Mouse (Mus musculus) heart, embryonic 14.5 days (tissue): ENCODE measurements around the gene Synrg. TPM values are rescaled to one million over a fixed set of nuclear protein-coding genes. Genes with fewer than 3 reads are reported as not detected.

Source experiments
- ATAC-seq: fragments of 200-750 bp; cut with Nextera tagmentation; 2 replicates; pipeline ENCODE4 v1.8.0; 2017; ENCODE audit warnings: low read depth, moderate TSS enrichment; ENCODE audit not compliant: insufficient number of reproducible peaks, insufficient read depth, low FRiP score
- H3K27ac ChIP-seq, 2 experiments: fragments of 200-500 bp in 1 of 2; fragments of 300-500 bp in 1 of 2; sonication (generic) in 1 of 2; replicated peaks in 1 of 2; 2 replicates each; pipeline ENCODE4 v1.5.1; 2012 to 2014; ENCODE audit warnings: low read depth in 2 of 2, low read length in 2 of 2, control low read depth in 1 of 2, mild to moderate bottlenecking in 1 of 2, mixed read lengths in 1 of 2; ENCODE audit not compliant: control insufficient read depth in 1 of 2, insufficient read depth in 1 of 2
- H3K27me3 ChIP-seq: fragments of 300-500 bp; sonication (generic); 2 replicates; pipeline ENCODE4 v1.6.1; 2014; ENCODE audit warnings: mild to moderate bottlenecking, low read length, control low read depth; ENCODE audit not compliant: control insufficient read depth, insufficient read depth
- H3K36me3 ChIP-seq: fragments of 300-500 bp; sonication (generic); 2 replicates; pipeline ENCODE4 v1.6.1; 2014; ENCODE audit warnings: mild to moderate bottlenecking, control low read depth, low read length, mixed read lengths; ENCODE audit not compliant: control insufficient read depth, insufficient read depth
- H3K4me1 ChIP-seq, 2 experiments: fragments of 200-500 bp in 1 of 2; fragments of 300-500 bp in 1 of 2; sonication (generic) in 1 of 2; 2 replicates each; pipeline ENCODE4 v1.6.1; 2012 to 2014; ENCODE audit warnings: low read length in 2 of 2, control low read depth in 1 of 2, mixed read lengths in 1 of 2; ENCODE audit not compliant: control insufficient read depth in 2 of 2, insufficient read depth in 2 of 2
- H3K4me2 ChIP-seq: fragments of 300-500 bp; sonication (generic); 2 replicates; pipeline ENCODE4 v1.6.1; 2014; ENCODE audit warnings: mild to moderate bottlenecking, low read length
- H3K4me3 ChIP-seq, 2 experiments: fragments of 200-500 bp in 1 of 2; fragments of 300-500 bp in 1 of 2; sonication (generic) in 1 of 2; 2 replicates each; pipeline ENCODE4 v1.5.1; 2012 to 2014; ENCODE audit warnings: low read length in 2 of 2, mild to moderate bottlenecking in 2 of 2, control low read depth in 1 of 2, low read depth in 1 of 2, moderate library complexity in 1 of 2; ENCODE audit not compliant: control insufficient read depth in 1 of 2, insufficient read depth in 1 of 2
- H3K9ac ChIP-seq: fragments of 300-500 bp; sonication (generic); 2 replicates; pipeline ENCODE4 v1.6.1; 2014; ENCODE audit warnings: mild to moderate bottlenecking, low read length
- H3K9me3 ChIP-seq: fragments of 300-500 bp; sonication (generic); 2 replicates; pipeline ENCODE4 v1.6.1; 2016; ENCODE audit warnings: low read length, control low read depth; ENCODE audit not compliant: control insufficient read depth
- WGBS: fragments of 180-500 bp; shearing (Covaris S2); extraction: QIAGEN DNeasy Blood & Tissue Kit; methylation state at CpG from one replicate; pipeline ENCODE4 v1.1.7; 2014; 5-methylcytosine and 5-hydroxymethylcytosine counted together
- polyA plus RNA-seq: library from polyadenylated mRNA; unstranded; fragments of >200 nt; fragmentation: Nextera tagmentation; extraction: Ambion mirVana; gene quantifications from 2 replicates; pipeline ENCODE4 v1.2.1, GENCODE M21; 2014

The Synrg gene
- polyA plus RNA-seq, 1 experiment from 2014 or later = 10.8 TPM

DNA sequence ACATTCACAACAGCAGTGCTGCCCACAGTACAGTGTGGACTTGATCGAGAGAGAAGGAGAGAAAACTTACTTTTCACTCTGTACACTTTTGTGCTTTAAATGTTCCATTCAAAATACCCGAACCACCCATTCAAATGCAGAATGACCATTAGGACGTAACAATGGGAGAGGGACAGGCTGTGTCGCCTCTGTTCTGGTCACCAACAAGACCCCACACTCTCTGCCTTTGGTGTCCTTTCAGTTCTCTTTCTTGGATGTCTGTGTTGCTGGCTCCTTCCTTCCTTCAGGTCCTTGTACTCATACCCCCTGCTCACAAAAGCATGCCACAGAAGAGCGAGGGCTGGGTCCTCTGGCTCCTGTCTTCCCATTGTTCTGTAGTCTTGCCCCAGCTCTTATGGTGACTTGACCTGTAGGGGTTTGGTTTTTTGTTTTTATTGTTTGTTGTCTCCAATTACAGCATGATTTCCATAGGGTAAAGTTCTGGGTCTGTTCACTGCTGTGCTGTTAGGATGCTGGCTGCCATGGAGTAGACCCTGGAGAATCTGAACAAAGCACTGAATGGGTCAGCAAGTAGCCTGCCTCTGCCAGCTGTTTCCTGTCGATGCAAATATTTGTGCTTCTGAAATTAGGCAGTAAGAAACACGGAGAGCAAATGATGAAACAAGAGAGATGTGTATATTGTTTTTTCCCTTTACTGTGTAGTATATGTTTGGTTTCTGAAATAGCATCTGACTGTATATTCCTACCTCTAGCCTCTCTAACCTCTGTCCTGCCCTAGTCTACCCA is 10.5 kb downstream of the Synrg start:
- WGBS = 75% methylated on average over 7 of the region's 7 CpGs

GRCm38 (mm10) chr11:83975488-83975887 is 11.3 kb downstream of the Synrg start:
- Histone ChIP-seq H3K36me3 (peaks cover 61% of the 10 kb centered on the region), H3K4me3 (no peak overlapping the region), H3K27me3 (no peaks in the 10 kb centered on the region), H3K9me3 (no peaks in the 10 kb centered on the region), H3K4me1 (no peaks in the 10 kb centered on the region), H3K27ac (no peak overlapping the region), H3K9ac (no peak overlapping the region), H3K4me2 (no peak overlapping the region)
- 90% methylated on average over 1 of the region's 1 CpGs for WGBS
- no peak for ATAC-seq

More for the DNA sequence above, 10.5 kb downstream of the Synrg start:
- Histone ChIP-seq H3K4me1 (no peaks in the 10 kb centered on the region), H3K9ac (no peak overlapping the region), H3K36me3 (peaks cover 53% of the 10 kb centered on the region), H3K27me3 (no peaks in the 10 kb centered on the region), H3K27ac (no peak overlapping the region), H3K4me3 (no peak overlapping the region), H3K9me3 (no peaks in the 10 kb centered on the region), H3K4me2 (no peak overlapping the region)
- ATAC-seq = no peak

GRCm38 (mm10) chr11:83976236-83976977 is 12.2 kb downstream of the Synrg start:
- Histone ChIP-seq H3K9me3 (no peaks in the 10 kb centered on the region), H3K4me1 (no peaks in the 10 kb centered on the region), H3K4me3 (no peak overlapping the region), H3K36me3 (peaks cover 69% of the 10 kb centered on the region), H3K27ac (no peak overlapping the region), H3K27me3 (no peaks in the 10 kb centered on the region), H3K9ac (no peak overlapping the region), H3K4me2 (no peak overlapping the region)
- ATAC-seq = no peak
- WGBS = 87% methylated on average over 13 of the region's 13 CpGs

DNA sequence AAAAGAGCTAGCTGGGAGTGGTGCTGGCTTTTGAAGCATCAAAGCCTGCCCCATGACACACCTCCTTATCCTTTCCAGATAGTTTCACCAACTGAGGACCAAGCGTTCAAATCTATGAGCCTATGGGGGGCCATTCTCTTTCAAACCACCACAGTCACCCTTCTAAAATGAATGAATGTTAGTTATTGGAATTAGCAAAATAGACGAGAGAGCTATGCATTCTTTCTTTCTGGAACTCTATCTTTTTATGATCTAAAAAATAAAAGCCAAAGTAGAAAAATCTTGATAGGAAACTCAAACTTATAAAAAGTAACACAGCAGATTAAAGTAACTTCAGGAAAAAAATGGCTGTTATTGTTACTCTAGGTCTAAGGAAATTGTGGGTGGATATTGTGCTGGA is 13.6 kb downstream of the Synrg start:
- Histone ChIP-seq H3K4me1 (no peaks in the 10 kb centered on the region), H3K27ac (no peak overlapping the region), H3K9me3 (no peaks in the 10 kb centered on the region), H3K36me3 (peaks cover 67% of the 10 kb centered on the region), H3K4me2 (no peak overlapping the region), H3K9ac (no peak overlapping the region), H3K4me3 (no peak overlapping the region), H3K27me3 (no peaks in the 10 kb centered on the region)
- no peak for ATAC-seq
- WGBS = 90% methylated on average over 2 of the region's 2 CpGs

DNA sequence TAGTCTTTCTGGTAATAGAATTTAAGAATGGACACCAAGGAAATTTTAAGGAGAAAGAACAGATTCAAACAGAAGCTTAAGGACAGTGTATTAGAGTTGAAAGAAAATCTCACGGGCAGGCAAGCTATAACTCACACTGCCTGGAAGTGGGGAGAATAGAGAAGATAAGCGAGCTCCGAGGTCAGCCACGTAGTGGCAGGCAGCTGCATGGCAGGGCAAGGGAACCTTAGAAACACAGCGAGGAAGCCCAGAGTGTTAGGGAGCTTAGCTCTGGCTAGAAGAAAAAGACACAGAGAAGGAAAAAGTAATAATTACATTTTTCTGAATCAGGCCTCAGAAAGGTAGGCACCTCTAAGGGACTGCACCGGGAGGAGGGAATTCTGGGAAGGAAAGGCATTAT is 15.8 kb downstream of the Synrg start:
- no peaks in the 10 kb centered on the region for H3K9me3 ChIP-seq
- no peak overlapping the region for H3K9ac ChIP-seq
- no peak overlapping the region for H3K4me3 ChIP-seq
- H3K4me2 ChIP-seq = no peak overlapping the region
- 84% methylated on average over 6 of the region's 6 CpGs for WGBS
- H3K27me3 ChIP-seq = no peaks in the 10 kb centered on the region
- no peak overlapping the region for H3K27ac ChIP-seq
- no peak for ATAC-seq
- H3K36me3 ChIP-seq = peaks cover 72% of the 10 kb centered on the region
- no peaks in the 10 kb centered on the region for H3K4me1 ChIP-seq

- no peak overlapping the region for H3K27ac ChIP-seq
- ATAC-seq = no peak
- no peak overlapping the region for H3K4me2 ChIP-seq
- no peaks in the 10 kb centered on the region for H3K27me3 ChIP-seq
- H3K4me3 ChIP-seq = no peak overlapping the region
- no peaks in the 10 kb centered on the region for H3K9me3 ChIP-seq
- no peak overlapping the region for H3K9ac ChIP-seq
- peaks cover 85% of the 10 kb centered on the region for H3K36me3 ChIP-seq
- H3K4me1 ChIP-seq = no peaks in the 10 kb centered on the region
- 67% methylated on average over 10 of the region's 10 CpGs for WGBS
These were observed 17.1 kb downstream of the Synrg start for GRCm38 (mm10) chr11:83981338-83981737.

DNA sequence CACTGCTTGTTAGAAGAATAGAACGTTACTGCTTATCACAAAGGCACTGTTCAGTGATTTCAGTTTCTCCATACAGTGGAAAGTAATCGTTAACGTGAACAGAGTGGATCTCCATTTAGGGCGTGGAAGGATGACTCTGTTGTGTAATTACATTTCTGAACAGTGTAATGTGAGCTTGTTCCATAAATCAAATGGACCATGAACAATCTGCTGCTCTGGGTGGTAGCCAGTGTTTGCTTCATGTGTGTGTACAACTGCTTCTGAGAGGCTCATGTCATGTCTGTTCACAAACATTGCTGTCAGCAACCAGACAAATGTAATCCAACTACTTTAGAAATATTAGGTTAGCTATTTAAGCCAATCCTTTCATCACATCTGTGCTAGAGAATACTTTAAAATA is 27.5 kb downstream of the Synrg start:
- no peak overlapping the region for H3K27ac ChIP-seq
- no peak overlapping the region for H3K9ac ChIP-seq
- no peak for ATAC-seq
- H3K27me3 ChIP-seq = no peaks in the 10 kb centered on the region
- H3K4me2 ChIP-seq = no peak overlapping the region
- H3K4me1 ChIP-seq = no peaks in the 10 kb centered on the region
- H3K36me3 ChIP-seq = peaks cover 86% of the 10 kb centered on the region
- 72% methylated on average over 4 of the region's 4 CpGs for WGBS
- no peak overlapping the region for H3K4me3 ChIP-seq
- no peaks in the 10 kb centered on the region for H3K9me3 ChIP-seq
